Comparison of ENCODE assay signal across 17 mouse cellular contexts in genomic region chr19:8975491-8975890, GRCm38 (mm10).
"Had no signal": no experiment of that assay in that cellular context is flagged by ENCODE, and none has a peak within 500 bp of the region (broad histone marks: within the 10 kb centered on the region; RNA-seq: fewer than 3 reads in every experiment).

No protein-coding gene starts in this region.

- H3K27ac ChIP-seq: limb, embryonic 13.5 days; midbrain, embryonic 10.5 days; neural tube, embryonic 15.5 days had no signal

- H3K27me3 ChIP-seq: limb, embryonic 13.5 days; neural tube, embryonic 15.5 days had no signal

- H3K4me3 ChIP-seq: limb, embryonic 13.5 days; midbrain, embryonic 10.5 days; myocyte; neural tube, embryonic 15.5 days had no signal

- H3K4me1 ChIP-seq: midbrain, embryonic 10.5 days had no signal

- H3K4me2 ChIP-seq: limb, embryonic 13.5 days; liver, embryonic 11.5 days; lung, embryonic 14.5 days; neural tube, embryonic 15.5 days had no signal

- DNase-seq: kidney, postnatal 10 days; kidney, postnatal 4 days; left cerebral cortex, postnatal 4 days; lung, postnatal 10 days; lung, postnatal 4 days; midbrain, embryonic 14.5 days; retina, postnatal 1 day; right cerebral cortex, postnatal 4 days; spleen, adult 18-20 months; thymus, adult 18-20 months; thymus, postnatal 14 days had no signal

- H3K9me3 ChIP-seq: limb, embryonic 13.5 days; midbrain, embryonic 10.5 days; neural tube, embryonic 15.5 days had no signal

- H3K9ac ChIP-seq: limb, embryonic 13.5 days; lung, embryonic 14.5 days; neural tube, embryonic 15.5 days had no signal
